Mouse (Mus musculus): ENCODE measurements around the gene 4930519P11Rik.
A peak's percentile ranks its signal among the peaks of the same experiment; 100 is the strongest.

Gene 4930519P11Rik

DNA sequence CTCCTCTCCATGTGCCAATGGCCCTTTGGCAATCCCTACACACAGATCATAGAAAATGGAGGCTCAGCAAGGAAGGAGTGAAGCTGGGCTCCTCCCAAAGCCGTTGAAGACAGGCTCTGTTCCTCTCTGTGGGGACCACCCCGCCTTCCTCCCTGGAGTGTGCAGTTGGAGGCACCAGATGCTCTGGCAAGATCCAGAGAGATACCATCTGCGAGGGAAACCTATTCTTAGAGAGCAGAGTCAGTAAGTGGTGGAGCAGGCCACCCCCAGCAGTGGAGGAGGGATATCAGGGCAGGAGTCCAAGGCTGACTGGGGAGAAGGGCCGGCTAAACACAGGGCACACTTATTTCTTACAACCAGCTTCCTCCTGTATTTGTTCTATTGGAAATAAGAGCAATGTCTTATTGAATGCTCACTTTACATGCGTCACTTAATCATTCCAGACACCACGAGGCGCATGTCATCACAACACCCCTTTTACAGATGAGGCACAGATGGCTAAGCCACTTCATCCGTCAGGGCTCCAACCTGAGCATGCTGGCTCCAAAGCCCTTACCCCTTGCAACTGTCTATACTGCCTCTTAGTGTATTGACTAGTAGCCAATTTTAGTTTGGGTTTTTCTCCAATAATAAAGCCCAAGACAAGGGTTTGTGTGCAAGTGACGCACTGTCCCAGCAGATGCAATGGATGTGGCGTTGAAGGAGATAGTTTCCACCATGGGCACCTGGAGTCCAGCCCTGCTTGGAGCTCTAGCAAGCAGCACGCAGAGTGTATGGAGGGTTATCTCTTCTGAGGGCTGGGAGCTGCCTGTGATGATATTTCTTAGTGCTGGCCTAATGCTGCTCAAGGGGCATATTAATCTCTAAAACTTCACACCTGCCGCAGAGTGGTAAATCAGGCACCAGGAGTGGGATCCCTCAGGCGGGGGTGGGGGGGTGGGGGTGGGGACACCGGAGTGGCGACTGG, 29.0 kb downstream of the 4930519P11Rik start:
- DNase-seq (ENCODE audit: low spot score in 2 of 2), result no peak

GRCm38 (mm10) chr2:154581421-154581820, 31.8 kb downstream of the 4930519P11Rik start:
- DNase-seq (ENCODE audit: low spot score in 2 of 2), result no peak

- no peak for DNase-seq (ENCODE audit: low spot score in 2 of 2)
These were observed 32.7 kb downstream of the 4930519P11Rik start for GRCm38 (mm10) chr2:154580586-154580985.

DNA sequence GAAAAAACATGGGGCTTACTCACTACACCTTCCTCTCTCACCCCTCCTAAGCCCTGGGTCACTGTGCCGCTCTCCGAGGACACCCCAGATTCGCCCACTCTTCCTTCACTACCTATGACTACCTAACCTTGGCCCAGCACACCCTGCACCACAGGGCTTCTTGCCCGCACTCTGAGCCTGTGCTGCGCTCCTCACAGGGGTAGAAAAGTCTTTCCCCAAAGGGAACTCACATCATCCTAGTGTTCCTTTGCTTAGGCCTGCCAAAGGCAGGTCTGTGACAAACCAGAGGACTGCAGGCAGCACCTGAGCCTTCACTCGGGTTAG, 35.5 kb downstream of the 4930519P11Rik start:
- DNase-seq (ENCODE audit: low spot score in 2 of 2), result no peak

- no peak for DNase-seq (ENCODE audit: low spot score in 2 of 2)
These were observed 36.1 kb downstream of the 4930519P11Rik start for GRCm38 (mm10) chr2:154576876-154577743.

DNA sequence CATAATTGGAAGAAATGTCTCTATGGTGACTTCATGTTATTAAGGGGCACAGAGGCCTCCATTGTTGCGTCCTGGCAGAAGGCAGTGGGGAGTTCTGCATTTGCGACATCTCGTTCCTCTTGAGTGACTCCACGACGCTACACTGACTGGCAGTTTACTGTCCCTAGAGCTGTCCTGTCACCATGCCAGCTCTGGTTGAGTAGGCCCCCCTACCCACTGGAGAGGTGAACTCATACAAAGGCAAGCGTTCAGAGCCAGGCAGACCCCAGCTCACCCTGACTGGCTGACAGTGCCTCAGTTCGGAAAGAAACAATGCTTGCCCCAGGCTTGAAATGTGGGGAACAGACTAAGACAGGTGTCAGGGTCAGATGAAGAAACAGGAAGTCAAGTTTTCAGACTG, 39.0 kb downstream of the 4930519P11Rik start:
- DNase-seq (ENCODE audit: low spot score in 2 of 2), result no peak

GRCm38 (mm10) chr2:154572996-154573395, 40.2 kb downstream of the 4930519P11Rik start:
- no peak for DNase-seq (ENCODE audit: low spot score in 2 of 2)

DNA sequence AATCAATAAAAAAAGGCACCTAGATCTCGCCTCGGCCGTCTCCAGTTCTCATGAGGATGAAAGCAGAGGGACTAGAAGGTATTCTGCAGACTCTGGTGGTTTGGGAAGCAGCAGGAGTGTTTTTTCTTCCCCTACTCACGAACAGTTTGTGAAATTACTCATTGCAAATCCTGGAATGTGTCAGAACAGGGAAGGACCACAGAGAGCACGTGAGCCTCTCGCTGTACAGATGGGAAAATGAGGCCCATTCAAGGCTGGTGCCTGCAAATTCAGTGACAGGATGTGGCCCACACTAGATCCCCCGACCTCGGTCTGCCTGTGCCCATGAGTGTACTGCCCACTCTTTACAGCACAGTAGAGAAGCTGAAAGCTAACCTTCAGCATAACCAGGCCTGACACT, 41.3 kb downstream of the 4930519P11Rik start:
- DNase-seq (ENCODE audit: low spot score in 2 of 2), result no peak

- DNase-seq (ENCODE audit: low spot score in 2 of 2), result no peak
These were observed 42.0 kb downstream of the 4930519P11Rik start for GRCm38 (mm10) chr2:154571266-154571665.

- no peak for DNase-seq (ENCODE audit: low spot score in 2 of 2)
These were observed 42.6 kb downstream of the 4930519P11Rik start for GRCm38 (mm10) chr2:154570666-154571065.

DNA sequence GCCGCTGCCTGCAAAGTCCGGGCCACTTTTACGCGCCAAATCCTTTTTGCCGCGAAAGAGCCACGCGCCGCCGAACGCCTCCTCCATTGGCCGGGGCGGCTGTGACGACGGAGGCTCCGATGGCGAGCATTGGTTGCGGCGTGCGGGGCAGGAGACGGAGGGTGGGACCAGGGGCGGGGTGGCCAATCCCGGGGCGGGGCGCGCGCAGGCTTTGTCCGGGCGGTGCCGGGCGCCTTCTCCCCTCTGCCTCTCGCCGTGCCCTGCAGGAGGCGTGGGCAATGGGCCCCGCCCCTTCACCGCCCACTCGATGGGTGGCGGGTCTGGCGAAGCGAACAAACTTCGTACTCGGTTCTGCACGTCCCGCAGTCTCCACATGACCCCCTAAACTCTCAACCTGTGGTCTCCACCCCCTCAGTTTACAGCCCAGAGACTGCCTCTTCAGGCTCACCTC, 43.4 kb downstream of the 4930519P11Rik start, which contains the start of gene E2f1:
Gene E2f1 (minus strand): TSS at position 57 of the 451 bp plus-strand sequence.
- peak; percentile 94 to 96 for DNase-seq (ENCODE audit: low spot score in 2 of 2)

DNA sequence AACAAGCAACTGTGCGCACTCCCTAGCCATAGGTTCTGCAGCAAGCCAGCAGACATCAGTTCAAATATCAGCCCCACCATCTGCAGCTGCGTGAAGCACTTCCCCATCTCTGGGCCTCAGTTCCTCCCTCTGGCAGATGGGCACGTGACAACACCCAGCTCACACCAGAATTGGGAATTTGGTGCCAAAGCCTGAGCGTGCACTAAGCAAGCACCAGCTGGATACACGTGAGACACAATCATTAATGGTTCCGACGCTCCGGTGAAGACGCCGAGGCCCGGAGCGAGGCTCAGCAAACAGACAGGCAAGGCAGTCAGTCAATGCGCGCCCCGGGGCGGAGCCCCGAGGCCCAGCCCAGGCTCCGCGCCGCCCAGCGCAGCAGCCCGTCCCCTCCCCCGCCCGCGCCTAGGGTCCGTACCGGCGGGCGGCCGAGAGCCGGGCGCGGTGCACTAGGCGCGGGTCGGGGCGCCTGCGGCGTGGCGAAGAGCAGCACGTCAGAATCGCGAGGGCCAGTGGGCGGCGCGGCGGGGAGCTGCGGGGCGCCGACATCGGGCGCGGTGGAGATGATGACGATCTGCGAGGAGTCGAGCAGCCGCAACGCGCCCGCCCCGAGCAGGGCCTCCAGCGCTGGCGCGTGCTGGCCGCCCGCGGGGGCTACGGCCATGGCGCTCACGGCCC, 44.0 kb downstream of the 4930519P11Rik start:
- DNase-seq (ENCODE audit: low spot score in 2 of 2), result peak; percentile 67 to 71

DNA sequence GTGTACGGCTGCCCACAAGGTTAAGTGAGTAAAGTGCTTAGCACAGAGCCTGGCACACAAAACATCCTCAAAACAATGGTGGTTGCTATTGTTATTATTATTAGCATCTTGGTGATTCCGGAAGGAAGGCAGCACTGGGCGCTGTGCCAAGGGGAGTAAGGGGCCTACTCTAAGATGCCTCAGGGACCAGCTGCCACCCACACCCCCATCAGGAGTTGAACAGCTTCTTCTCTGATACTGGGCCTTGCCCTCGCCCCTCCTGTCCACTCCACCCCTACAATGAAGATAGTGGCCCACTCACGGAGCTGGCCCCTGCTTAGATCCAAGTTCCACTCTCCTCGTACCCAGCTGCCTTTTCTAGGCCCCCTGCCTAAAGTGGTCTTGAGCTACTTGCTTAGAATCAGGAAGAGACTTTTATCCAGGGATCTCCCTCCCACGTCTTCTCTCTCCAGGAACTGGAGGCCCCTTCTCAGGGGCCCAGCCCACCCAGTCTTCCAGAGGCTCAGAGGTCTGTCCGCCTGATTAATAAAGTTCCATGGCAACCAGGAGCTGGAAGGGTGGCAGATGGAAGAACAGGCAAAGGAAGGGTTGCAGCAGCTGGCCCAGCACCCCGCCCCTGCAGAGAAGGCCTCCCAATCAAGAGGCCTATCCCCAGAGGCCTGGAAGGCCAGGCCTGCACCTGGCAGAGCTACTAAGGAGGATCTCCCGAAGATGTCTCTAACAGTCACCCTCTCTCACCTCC, 44.7 kb downstream of the 4930519P11Rik start:
- peak; percentile 50 to 74 for DNase-seq (ENCODE audit: low spot score in 2 of 2)

DNA sequence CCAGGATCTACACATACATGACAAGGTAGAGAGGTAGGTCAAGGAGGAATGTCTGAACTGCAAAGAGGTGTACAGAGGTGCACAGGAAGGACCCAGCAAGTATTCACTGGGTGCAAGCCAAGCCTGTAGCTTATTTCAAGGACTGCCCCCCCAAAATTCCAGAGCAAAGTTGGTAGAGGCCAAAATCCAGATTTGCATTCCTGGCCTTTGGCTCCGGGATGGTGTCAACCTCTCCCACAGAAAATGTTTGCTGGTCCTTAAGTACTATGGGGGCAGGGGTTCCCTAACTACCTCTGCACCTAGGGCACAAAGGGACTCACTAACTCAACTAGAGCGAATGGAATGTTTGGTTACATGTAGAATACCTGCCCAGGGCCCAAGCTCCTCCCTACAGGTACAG, 45.5 kb downstream of the 4930519P11Rik start:
- DNase-seq (ENCODE audit: low spot score in 2 of 2), result no peak

DNA sequence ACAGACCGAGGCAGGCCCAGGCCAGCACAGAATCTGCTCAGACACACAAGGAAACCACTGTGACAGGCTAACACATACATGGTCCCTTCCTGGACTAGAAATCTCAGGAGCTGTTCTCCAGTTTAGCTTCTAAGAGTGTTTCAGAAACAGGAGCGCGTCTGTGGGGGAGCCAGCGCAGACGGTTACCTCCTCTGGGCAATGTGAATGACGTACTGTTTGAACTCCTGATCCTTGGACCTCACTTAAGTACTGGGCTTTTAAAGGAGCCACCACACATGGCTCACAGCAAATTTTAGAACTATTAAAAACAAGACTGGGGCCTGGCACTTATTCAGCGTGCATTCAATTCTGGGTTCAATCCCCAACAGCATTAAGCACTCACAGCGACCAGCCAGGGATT, 46.6 kb downstream of the 4930519P11Rik start:
- no peak for DNase-seq (ENCODE audit: low spot score in 2 of 2)

DNA sequence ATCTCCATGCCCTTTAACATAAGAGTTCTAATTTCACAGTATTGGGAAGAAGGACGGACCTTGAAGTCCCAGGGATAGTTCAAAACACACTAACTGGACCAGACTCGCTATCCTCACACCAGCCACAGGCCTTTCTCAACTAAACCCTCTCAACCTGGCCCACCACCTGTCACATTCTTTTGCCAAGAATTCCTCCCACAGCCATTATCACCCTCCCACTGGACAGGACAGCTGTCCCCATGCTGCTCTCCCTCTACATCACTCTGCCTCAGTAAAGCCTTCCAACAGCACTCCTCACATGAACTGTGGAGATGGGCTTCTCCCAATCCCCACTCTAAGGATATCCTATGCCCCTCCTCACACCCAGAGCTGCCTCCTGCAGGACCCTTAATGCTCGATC, 47.7 kb downstream of the 4930519P11Rik start:
- no peak for DNase-seq (ENCODE audit: low spot score in 2 of 2)

DNA sequence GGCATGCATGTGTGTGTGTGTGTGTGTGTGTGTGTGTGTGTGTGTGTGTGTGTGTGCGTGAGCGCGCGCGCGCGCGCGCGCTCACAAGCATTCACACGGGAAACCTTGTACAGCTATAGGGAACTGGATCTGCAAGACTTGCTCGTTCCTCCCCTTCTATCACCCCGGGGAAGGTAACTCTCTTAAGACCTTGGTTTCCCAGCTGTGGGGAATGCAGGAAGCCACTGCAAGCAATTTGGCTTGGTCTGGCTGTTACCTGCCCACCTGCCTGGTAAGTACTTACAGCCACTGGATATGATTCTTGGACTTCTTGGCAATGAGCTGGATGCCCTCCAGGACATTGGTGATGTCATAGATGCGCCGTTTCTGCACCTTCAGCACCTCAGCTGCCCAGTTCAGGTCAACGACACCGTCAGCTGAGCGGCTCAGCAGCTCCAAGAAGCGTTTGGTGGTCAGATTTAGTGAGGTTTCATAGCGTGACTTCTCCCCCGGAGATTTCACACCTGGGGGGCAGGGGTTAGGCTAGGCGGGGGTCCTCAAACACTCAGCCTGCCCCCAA, 49.5 kb downstream of the 4930519P11Rik start:
- DNase-seq (ENCODE audit: low spot score in 2 of 2), result no peak

All from urinary bladder, postnatal 4 days (tissue).